Mouse (Mus musculus) heart, adult 2 months (tissue): ENCODE measurements at regions not wholly inside any gene's neighbourhood (a gene's known extent, or its start where the extent isn't known, plus 50 kb on each side); places are given as distances from the start of the nearest gene placed in this dataset.

Experiments used
- DNase-seq, 2 experiments: peaks; one replicate each; pipeline ENCODE4 v3.0.0; 2021
- H3K27ac ChIP-seq: fragments of 200-600 bp; 2 replicates; pipeline ENCODE4 v1.8.1; 2022
- H3K27me3 ChIP-seq: fragments of 200-500 bp; 2 replicates; pipeline ENCODE4 v1.6.1; 2012; ENCODE audit warnings: mild to moderate bottlenecking, low read length, inconsistent platforms, mixed read lengths; ENCODE audit not compliant: control insufficient read depth, insufficient read depth
- H3K36me3 ChIP-seq: fragments of 200-500 bp; 2 replicates; pipeline ENCODE4 v1.6.1; 2012; ENCODE audit warnings: low read length, inconsistent platforms; ENCODE audit not compliant: control insufficient read depth, insufficient read depth
- H3K4me1 ChIP-seq: fragments of 200-500 bp; 2 replicates; pipeline ENCODE4 v1.6.1; 2011; ENCODE audit warnings: low read length; ENCODE audit not compliant: control insufficient read depth, insufficient read depth
- H3K4me3 ChIP-seq: fragments of 200-600 bp; 2 replicates; pipeline ENCODE4 v1.8.1; 2022
- H3K79me2 ChIP-seq: fragments of 200-500 bp; replicated peaks from 2 replicates; pipeline ENCODE4 v1.6.1; 2012; ENCODE audit warnings: mild to moderate bottlenecking, inconsistent platforms, low read length, moderate library complexity, mixed read lengths; ENCODE audit not compliant: control insufficient read depth, insufficient read depth
- H3K9ac ChIP-seq: fragments of 200-500 bp; 2 replicates; pipeline ENCODE4 v1.6.1; 2012; ENCODE audit warnings: low read depth, mild to moderate bottlenecking, control low read depth, inconsistent platforms, low read length, mixed read lengths
- CTCF ChIP-seq: fragments of 200-600 bp; IDR thresholded peaks from 2 replicates; pipeline ENCODE4 v1.8.1; 2022; ENCODE audit warnings: antibody characterized with exemption, mild to moderate bottlenecking, moderate library complexity
- EP300 ChIP-seq: fragments of 200-500 bp; IDR thresholded peaks from 2 replicates; pipeline ENCODE4 v1.6.1; 2011; ENCODE audit warnings: low read depth, low read length, control low read depth; ENCODE audit not compliant: insufficient read depth
- POLR2A ChIP-seq: fragments of 200-500 bp; IDR thresholded peaks from 2 replicates; pipeline ENCODE4 v1.6.1; 2011; ENCODE audit warnings: mild to moderate bottlenecking, low read depth, low read length, control low read depth; ENCODE audit not compliant: insufficient read depth
- WGBS: fragments of 180-500 bp; shearing (Covaris S2); methylation state at CpG from one replicate; pipeline ENCODE4 v1.1.7; 2018; 5-methylcytosine and 5-hydroxymethylcytosine counted together
- intact Hi-C: fragments of 180-260 bp; cut with DNase I; formaldehyde crosslinking; loops from one replicate; pipeline ENCODE4 v1.15.1; 2025

GRCm38 (mm10) chr4:124431193-124431592, 179.4 kb downstream of the 3100002H09Rik start:
- H3K36me3 ChIP-seq = no peaks in the 10 kb centered on the region
- DNase-seq = no peak
- peaks cover 4% of the 10 kb centered on the region; the same call in 1 of the 2 replicates for H3K4me1 ChIP-seq
- no peaks in the 10 kb centered on the region for H3K27me3 ChIP-seq
- H3K79me2 ChIP-seq = no peaks in the 10 kb centered on the region
- intact Hi-C loops = no loop called here
- 51% methylated on average over 16 of the region's 16 CpGs for WGBS
- no peak overlapping the region for H3K9ac ChIP-seq
- no peak overlapping the region for H3K27ac ChIP-seq
- H3K4me3 ChIP-seq = no peak overlapping the region
- TF ChIP-seq CTCF (no peak), EP300 (no peak), POLR2A (no peak)

GRCm38 (mm10) chr4:124428844-124429243, 181.8 kb downstream of the 3100002H09Rik start:
- 0 out of 2 replicates have a peak, but pooled peaks cover 2% of the 10 kb centered on the region for H3K4me1 ChIP-seq
- H3K27me3 ChIP-seq = peaks cover 2% of the 10 kb centered on the region; the same call in 1 of the 2 replicates
- no peaks in the 10 kb centered on the region for H3K36me3 ChIP-seq
- H3K79me2 ChIP-seq = no peaks in the 10 kb centered on the region
- no peak overlapping the region for H3K27ac ChIP-seq
- no peak overlapping the region for H3K4me3 ChIP-seq
- intact Hi-C loops = no loop called here
- WGBS = 82% methylated on average over 4 of the region's 4 CpGs
- TF ChIP-seq POLR2A = no peak
- no peak overlapping the region for H3K9ac ChIP-seq
- DNase-seq = no peak

- TF ChIP-seq POLR2A = no peak
- TF ChIP-seq EP300 = no peak
- TF ChIP-seq CTCF = no peak
- no peak overlapping the region for H3K4me3 ChIP-seq
- DNase-seq = no peak
- no peaks in the 10 kb centered on the region for H3K79me2 ChIP-seq
- 85% methylated on average over 6 of the region's 6 CpGs for WGBS
- no peak overlapping the region for H3K27ac ChIP-seq
- intact Hi-C loops = no loop called here
- H3K36me3 ChIP-seq = no peaks in the 10 kb centered on the region
- H3K4me1 ChIP-seq = no peaks in the 10 kb centered on the region
- no peak overlapping the region for H3K9ac ChIP-seq
- peaks cover 3% of the 10 kb centered on the region; the same call in 1 of the 2 replicates for H3K27me3 ChIP-seq
These were observed 188.2 kb downstream of the 3100002H09Rik start for GRCm38 (mm10) chr4:124422406-124422805.

- WGBS = 22% methylated on average over 8 of the region's 8 CpGs
- intact Hi-C loops = no loop called here
- no peaks in the 10 kb centered on the region for H3K79me2 ChIP-seq
- no peak overlapping the region for H3K27ac ChIP-seq
- H3K36me3 ChIP-seq = no peaks in the 10 kb centered on the region
- no peak overlapping the region for H3K4me3 ChIP-seq
- TF ChIP-seq POLR2A = no peak
- TF ChIP-seq CTCF = no peak
- no peak for TF ChIP-seq EP300
- 0 out of 2 replicates have a peak, but pooled peaks cover 1% of the 10 kb centered on the region for H3K27me3 ChIP-seq
- H3K4me1 ChIP-seq = no peaks in the 10 kb centered on the region
- no peak for DNase-seq
- no peak overlapping the region for H3K9ac ChIP-seq
These were observed 192.2 kb downstream of the 3100002H09Rik start for GRCm38 (mm10) chr4:124418431-124418830.

GRCm38 (mm10) chr4:124417176-124417575, 193.4 kb downstream of the 3100002H09Rik start:
- WGBS = 83% methylated on average over 8 of the region's 8 CpGs
- TF ChIP-seq POLR2A (no peak), EP300 (no peak), CTCF (no peak)
- intact Hi-C loops = no loop called here
- Histone ChIP-seq H3K4me3 (no peak overlapping the region), H3K4me1 (no peaks in the 10 kb centered on the region), H3K9ac (no peak overlapping the region), H3K27ac (no peak overlapping the region), H3K27me3 (no peaks in the 10 kb centered on the region), H3K36me3 (no peaks in the 10 kb centered on the region), H3K79me2 (no peaks in the 10 kb centered on the region)
- DNase-seq = no peak

GRCm38 (mm10) chr4:124416266-124416665, 194.3 kb downstream of the 3100002H09Rik start:
- TF ChIP-seq CTCF (no peak), EP300 (no peak), POLR2A (no peak)
- no peaks in the 10 kb centered on the region for H3K36me3 ChIP-seq
- WGBS = 90% methylated on average over 6 of the region's 6 CpGs
- H3K4me3 ChIP-seq = no peak overlapping the region
- no peak for DNase-seq
- H3K79me2 ChIP-seq = no peaks in the 10 kb centered on the region
- H3K9ac ChIP-seq = no peak overlapping the region
- no peak overlapping the region for H3K27ac ChIP-seq
- no peaks in the 10 kb centered on the region for H3K4me1 ChIP-seq
- H3K27me3 ChIP-seq = no peaks in the 10 kb centered on the region
- intact Hi-C loops = no loop called here

GRCm38 (mm10) chr4:124414386-124414785, 196.2 kb downstream of the 3100002H09Rik start:
- Histone ChIP-seq H3K4me3 (no peak overlapping the region), H3K79me2 (no peaks in the 10 kb centered on the region), H3K9ac (no peak overlapping the region), H3K36me3 (no peaks in the 10 kb centered on the region), H3K27me3 (no peaks in the 10 kb centered on the region), H3K4me1 (no peaks in the 10 kb centered on the region), H3K27ac (no peak overlapping the region)
- intact Hi-C loops = no loop called here
- WGBS = 89% methylated on average over 7 of the region's 7 CpGs
- TF ChIP-seq POLR2A = no peak
- no peak for TF ChIP-seq EP300
- no peak for TF ChIP-seq CTCF
- no peak for DNase-seq
